Mouse (Mus musculus) thymus, postnatal 0 days (tissue): Measurements from ENCODE around the gene Pir. TPM values are rescaled to one million over a fixed set of nuclear protein-coding genes. Genes with fewer than 3 reads are reported as not detected.
A peak's percentile ranks its signal among the peaks of the same experiment; 100 is the strongest.

Experiments
- DNase-seq: peaks from one replicate; pipeline ENCODE4 v3.0.0-alpha.2; 2015; ENCODE audit warnings: low spot score
- polyA plus RNA-seq: library from polyadenylated mRNA; unstranded; fragments of >200 nt; fragmentation: Nextera tagmentation; extraction: Ambion mirVana; gene quantifications from 2 replicates; pipeline ENCODE4 v1.2.1, GENCODE M21; 2015

Gene Pir
- 5.6 and 6.8 TPM in 2 replicates for polyA plus RNA-seq

- peak; percentile 3 for DNase-seq
Observed at GRCm38 (mm10) chrX:164269285-164269761, at the start of gene Pir. TSS of gene Pir (plus strand) at chrX:164269371.

- peak; percentile 22 for DNase-seq
Observed at GRCm38 (mm10) chrX:164221989-164222388, 47.2 kb upstream of the Pir start.

GRCm38 (mm10) chrX:164233380-164233779 lies 35.8 kb upstream of the Pir start:
- no peak for DNase-seq

GRCm38 (mm10) chrX:164245714-164246113 lies 23.5 kb upstream of the Pir start:
- DNase-seq = no peak

GRCm38 (mm10) chrX:164246722-164247121 lies 22.4 kb upstream of the Pir start:
- no peak for DNase-seq

- DNase-seq = no peak
Observed at GRCm38 (mm10) chrX:164256527-164256926, 12.6 kb upstream of the Pir start.

- DNase-seq = no peak
Observed at GRCm38 (mm10) chrX:164258057-164258456, 11.1 kb upstream of the Pir start, which contains the start of gene Bmx. TSS of gene Bmx (minus strand) at chrX:164258193.

GRCm38 (mm10) chrX:164258662-164259061 lies 10.5 kb upstream of the Pir start:
- no peak for DNase-seq

GRCm38 (mm10) chrX:164262286-164262685 lies 6.9 kb upstream of the Pir start:
- no peak for DNase-seq

GRCm38 (mm10) chrX:164264861-164265260 lies 4.3 kb upstream of the Pir start:
- DNase-seq = no peak

- DNase-seq = no peak
Observed at GRCm38 (mm10) chrX:164270603-164271002, 1.4 kb downstream of the Pir start.

GRCm38 (mm10) chrX:164275536-164275935 lies 6.4 kb downstream of the Pir start:
- DNase-seq = no peak

GRCm38 (mm10) chrX:164280918-164281647 lies 11.9 kb downstream of the Pir start:
- no peak for DNase-seq

- no peak for DNase-seq
Observed at GRCm38 (mm10) chrX:164283808-164284207, 14.6 kb downstream of the Pir start.

GRCm38 (mm10) chrX:164287077-164287476 lies 17.9 kb downstream of the Pir start:
- peak; percentile 3 for DNase-seq

- no peak for DNase-seq
Observed at GRCm38 (mm10) chrX:164291147-164291546, 22.0 kb downstream of the Pir start.

GRCm38 (mm10) chrX:164306250-164306649 lies 37.1 kb downstream of the Pir start:
- no peak for DNase-seq

GRCm38 (mm10) chrX:164313876-164314275 lies 44.7 kb downstream of the Pir start:
- DNase-seq = no peak

GRCm38 (mm10) chrX:164318554-164318953 lies 49.4 kb downstream of the Pir start:
- no peak for DNase-seq

GRCm38 (mm10) chrX:164320031-164320430 lies 50.9 kb downstream of the Pir start:
- DNase-seq = no peak

- no peak for DNase-seq
Observed at GRCm38 (mm10) chrX:164322492-164322891, 53.3 kb downstream of the Pir start.

- no peak for DNase-seq
Observed at GRCm38 (mm10) chrX:164323391-164323913, 54.3 kb downstream of the Pir start.

- DNase-seq = no peak
Observed at GRCm38 (mm10) chrX:164330351-164330750, 61.2 kb downstream of the Pir start.
